Mouse (Mus musculus) embryonic facial prominence, embryonic 12.5 days (tissue): Measurements from ENCODE around the gene Slc35a3. TPM values are rescaled to one million over a fixed set of nuclear protein-coding genes. Genes with fewer than 3 reads are reported as not detected.
A peak's percentile ranks its signal among the peaks of the same experiment; 100 is the strongest.

Experiments
- ATAC-seq: fragments of 200-750 bp; cut with Nextera tagmentation; 2 replicates; pipeline ENCODE4 v1.8.0; 2017; ENCODE audit not compliant: insufficient number of reproducible peaks, insufficient read depth, low FRiP score, low TSS enrichment
- H3K27ac ChIP-seq: fragments of 300-500 bp; sonication (generic); 2 replicates; pipeline ENCODE4 v1.5.1; 2016; ENCODE audit warnings: mild to moderate bottlenecking
- H3K27me3 ChIP-seq: fragments of 300-500 bp; sonication (generic); 2 replicates; pipeline ENCODE4 v1.6.1; 2016; ENCODE audit warnings: mild to moderate bottlenecking, moderate library complexity
- H3K36me3 ChIP-seq: fragments of 300-500 bp; sonication (generic); 2 replicates; pipeline ENCODE4 v1.6.1; 2016; ENCODE audit warnings: mild to moderate bottlenecking
- H3K4me1 ChIP-seq: fragments of 300-500 bp; sonication (generic); 2 replicates; pipeline ENCODE4 v1.6.1; 2016
- H3K4me2 ChIP-seq: fragments of 300-500 bp; sonication (generic); replicated peaks from 2 replicates; pipeline ENCODE4 v1.6.1; 2016; ENCODE audit warnings: mild to moderate bottlenecking, moderate library complexity
- H3K4me3 ChIP-seq: fragments of 300-500 bp; sonication (generic); 2 replicates; pipeline ENCODE4 v1.5.1; 2016; ENCODE audit warnings: mild to moderate bottlenecking
- H3K9ac ChIP-seq: fragments of 300-500 bp; sonication (generic); 2 replicates; pipeline ENCODE4 v1.6.1; 2016; ENCODE audit warnings: mild to moderate bottlenecking, moderate library complexity
- H3K9me3 ChIP-seq: fragments of 300-500 bp; sonication (generic); 2 replicates; pipeline ENCODE4 v1.6.1; 2016; ENCODE audit warnings: mild to moderate bottlenecking, moderate library complexity
- WGBS: fragments of 180-500 bp; shearing (Covaris S2); methylation state at CpG from one replicate; pipeline ENCODE4 v1.1.7; 2016; 5-methylcytosine and 5-hydroxymethylcytosine counted together
- polyA plus RNA-seq: library from polyadenylated mRNA; unstranded; fragments of >200 nt; fragmentation: Nextera tagmentation; extraction: Ambion mirVana; gene quantifications from 2 replicates; pipeline ENCODE4 v1.2.1, GENCODE M21; 2016

Slc35a3 gene
- polyA plus RNA-seq, 1 experiment from 2014 or later: 10.8 TPM

GRCm38 (mm10) chr3:116722980-116723379 lies 10.3 kb upstream of the Slc35a3 start:
- Histone ChIP-seq H3K9me3 (no peaks in the 10 kb centered on the region), H3K9ac (no peak overlapping the region), H3K4me2 (no peak overlapping the region), H3K36me3 (no peaks in the 10 kb centered on the region), H3K4me3 (no peak overlapping the region), H3K4me1 (no peaks in the 10 kb centered on the region), H3K27ac (no peak overlapping the region), H3K27me3 (no peaks in the 10 kb centered on the region)
- WGBS: 77% methylated on average over 4 of the region's 4 CpGs
- ATAC-seq: no peak

- no peak overlapping the region for H3K4me2 ChIP-seq
- ATAC-seq: no peak
- WGBS: 71% methylated on average over 3 of the region's 3 CpGs
- H3K9me3 ChIP-seq: no peaks in the 10 kb centered on the region
- no peak overlapping the region for H3K27ac ChIP-seq
- H3K9ac ChIP-seq: no peak overlapping the region
- H3K27me3 ChIP-seq: no peaks in the 10 kb centered on the region
- H3K4me3 ChIP-seq: no peak overlapping the region
- no peaks in the 10 kb centered on the region for H3K36me3 ChIP-seq
- no peaks in the 10 kb centered on the region for H3K4me1 ChIP-seq
Measured at GRCm38 (mm10) chr3:116718951-116719350, 6.3 kb upstream of the Slc35a3 start.

GRCm38 (mm10) chr3:116713031-116713430 lies 400 bp upstream of the Slc35a3 start:
- H3K9me3 ChIP-seq: no peaks in the 10 kb centered on the region
- H3K27ac ChIP-seq: no peak overlapping the region
- 25% methylated on average over 5 of the region's 5 CpGs for WGBS
- H3K9ac ChIP-seq: no peak overlapping the region
- peaks cover 8% of the 10 kb centered on the region for H3K4me1 ChIP-seq
- peak overlapping the region; percentile 73 for H3K4me2 ChIP-seq
- H3K4me3 ChIP-seq: peak overlapping the region; percentile 96
- H3K27me3 ChIP-seq: no peaks in the 10 kb centered on the region
- no peaks in the 10 kb centered on the region for H3K36me3 ChIP-seq
- ATAC-seq: no peak

- H3K36me3 ChIP-seq: no peaks in the 10 kb centered on the region
- WGBS: under 1% methylated on average over 85 of the region's 85 CpGs
- H3K27me3 ChIP-seq: no peaks in the 10 kb centered on the region
- peak overlapping the region; percentile 93 for H3K9ac ChIP-seq
- peak overlapping the region; percentile 17; the same call in 1 of the 2 replicates for H3K27ac ChIP-seq
- no peaks in the 10 kb centered on the region for H3K9me3 ChIP-seq
- ATAC-seq: peak; percentile 79
- peak overlapping the region; percentile 96 for H3K4me3 ChIP-seq
- peaks cover 8% of the 10 kb centered on the region for H3K4me1 ChIP-seq
- H3K4me2 ChIP-seq: peak overlapping the region; percentile 73
Measured at GRCm38 (mm10) chr3:116711624-116712435, 801 bp downstream of the Slc35a3 start.

GRCm38 (mm10) chr3:116710941-116711340 lies 1.7 kb downstream of the Slc35a3 start:
- Histone ChIP-seq H3K4me2 (peak overlapping the region; percentile 73), H3K4me1 (peaks cover 8% of the 10 kb centered on the region), H3K27me3 (no peaks in the 10 kb centered on the region), H3K36me3 (no peaks in the 10 kb centered on the region), H3K4me3 (peak overlapping the region; percentile 96), H3K9me3 (no peaks in the 10 kb centered on the region), H3K9ac (peak overlapping the region; percentile 19; the same call in 1 of the 2 replicates), H3K27ac (no peak overlapping the region)
- WGBS: 59% methylated on average over 9 of the region's 9 CpGs
- no peak for ATAC-seq

- no peaks in the 10 kb centered on the region for H3K9me3 ChIP-seq
- no peak for ATAC-seq
- 91% methylated on average over 1 of the region's 1 CpGs for WGBS
Measured at GRCm38 (mm10) chr3:116705637-116706204, 6.9 kb downstream of the Slc35a3 start.

GRCm38 (mm10) chr3:116703835-116704234 lies 8.8 kb downstream of the Slc35a3 start:
- Histone ChIP-seq H3K9me3 (no peaks in the 10 kb centered on the region), H3K4me1 (no peaks in the 10 kb centered on the region), H3K4me2 (no peak overlapping the region), H3K4me3 (no peak overlapping the region), H3K36me3 (no peaks in the 10 kb centered on the region), H3K27me3 (no peaks in the 10 kb centered on the region), H3K27ac (no peak overlapping the region), H3K9ac (no peak overlapping the region)
- ATAC-seq: no peak
- 93% methylated on average over 5 of the region's 5 CpGs for WGBS

More at GRCm38 (mm10) chr3:116705637-116706204, 6.9 kb downstream of the Slc35a3 start:
- Histone ChIP-seq H3K36me3 (no peaks in the 10 kb centered on the region), H3K9ac (no peak overlapping the region), H3K4me3 (no peak overlapping the region), H3K4me1 (peaks cover under 1% of the 10 kb centered on the region; the same call in 1 of the 2 replicates), H3K27ac (no peak overlapping the region), H3K27me3 (no peaks in the 10 kb centered on the region), H3K4me2 (no peak overlapping the region)

GRCm38 (mm10) chr3:116702647-116703272 lies 9.9 kb downstream of the Slc35a3 start:
- Histone ChIP-seq H3K36me3 (no peaks in the 10 kb centered on the region), H3K4me2 (no peak overlapping the region), H3K4me1 (no peaks in the 10 kb centered on the region), H3K27ac (no peak overlapping the region), H3K4me3 (no peak overlapping the region), H3K9ac (no peak overlapping the region), H3K27me3 (no peaks in the 10 kb centered on the region), H3K9me3 (no peaks in the 10 kb centered on the region)
- 86% methylated on average over 1 of the region's 1 CpGs for WGBS
- no peak for ATAC-seq

- H3K27ac ChIP-seq: no peak overlapping the region
- no peak overlapping the region for H3K4me2 ChIP-seq
- no peaks in the 10 kb centered on the region for H3K9me3 ChIP-seq
- 95% methylated on average over 4 of the region's 4 CpGs for WGBS
- H3K36me3 ChIP-seq: no peaks in the 10 kb centered on the region
- no peak for ATAC-seq
- H3K4me1 ChIP-seq: no peaks in the 10 kb centered on the region
- H3K9ac ChIP-seq: no peak overlapping the region
- no peaks in the 10 kb centered on the region for H3K27me3 ChIP-seq
- H3K4me3 ChIP-seq: no peak overlapping the region
Measured at GRCm38 (mm10) chr3:116701601-116702000, 11.0 kb downstream of the Slc35a3 start.

- 70% methylated on average over 2 of the region's 2 CpGs for WGBS
- Histone ChIP-seq H3K4me2 (no peak overlapping the region), H3K9me3 (no peaks in the 10 kb centered on the region)
Measured at GRCm38 (mm10) chr3:116698786-116699185, 13.8 kb downstream of the Slc35a3 start.

GRCm38 (mm10) chr3:116695666-116695985 lies 17.0 kb downstream of the Slc35a3 start:
- 80% methylated on average over 2 of the region's 2 CpGs for WGBS

More at GRCm38 (mm10) chr3:116698786-116699185, 13.8 kb downstream of the Slc35a3 start:
- no peak for ATAC-seq
- Histone ChIP-seq H3K9ac (no peak overlapping the region), H3K4me3 (no peak overlapping the region), H3K36me3 (no peaks in the 10 kb centered on the region), H3K4me1 (no peaks in the 10 kb centered on the region), H3K27ac (no peak overlapping the region), H3K27me3 (no peaks in the 10 kb centered on the region)

More at GRCm38 (mm10) chr3:116695666-116695985, 17.0 kb downstream of the Slc35a3 start:
- Histone ChIP-seq H3K9ac (no peak overlapping the region), H3K27ac (no peak overlapping the region), H3K4me1 (no peaks in the 10 kb centered on the region), H3K27me3 (no peaks in the 10 kb centered on the region), H3K36me3 (peaks cover 7% of the 10 kb centered on the region), H3K4me2 (no peak overlapping the region), H3K9me3 (no peaks in the 10 kb centered on the region), H3K4me3 (no peak overlapping the region)
- no peak for ATAC-seq
